Mouse (Mus musculus) spleen, postnatal 36 days (tissue): ENCODE data around the gene Apom.

ENCODE experiments used
- DNase-seq, 2 experiments: peaks; one replicate each; pipeline ENCODE4 v3.0.0; 2022; ENCODE audit warnings: low spot score in 2 of 2, mixed read lengths in 1 of 2

Apom gene

DNA sequence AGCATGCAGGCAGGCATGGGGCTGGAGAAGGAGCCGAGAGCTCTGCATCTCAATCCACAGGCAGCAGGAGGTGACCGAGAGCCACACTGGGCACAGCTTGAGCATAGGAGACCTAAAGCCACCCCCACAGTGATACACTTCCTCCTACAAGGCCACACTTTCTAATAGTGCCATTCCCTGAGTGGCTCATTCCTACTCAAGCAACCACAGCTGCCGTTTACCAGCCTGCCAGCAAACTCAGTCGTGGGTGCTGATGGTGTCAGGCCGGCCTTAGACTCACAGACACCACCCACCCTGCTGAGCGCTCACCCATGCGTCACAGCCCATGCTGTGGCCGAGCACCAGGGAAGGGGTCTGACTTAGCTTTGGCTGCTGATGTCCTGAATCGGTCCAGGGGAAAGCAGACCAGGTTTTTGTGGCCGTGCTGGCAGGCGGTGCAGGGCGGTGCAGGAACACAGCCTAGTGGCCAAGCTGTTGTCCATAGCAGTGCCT lies 34.6 kb downstream of the Apom start:
- DNase-seq: no peak

DNA sequence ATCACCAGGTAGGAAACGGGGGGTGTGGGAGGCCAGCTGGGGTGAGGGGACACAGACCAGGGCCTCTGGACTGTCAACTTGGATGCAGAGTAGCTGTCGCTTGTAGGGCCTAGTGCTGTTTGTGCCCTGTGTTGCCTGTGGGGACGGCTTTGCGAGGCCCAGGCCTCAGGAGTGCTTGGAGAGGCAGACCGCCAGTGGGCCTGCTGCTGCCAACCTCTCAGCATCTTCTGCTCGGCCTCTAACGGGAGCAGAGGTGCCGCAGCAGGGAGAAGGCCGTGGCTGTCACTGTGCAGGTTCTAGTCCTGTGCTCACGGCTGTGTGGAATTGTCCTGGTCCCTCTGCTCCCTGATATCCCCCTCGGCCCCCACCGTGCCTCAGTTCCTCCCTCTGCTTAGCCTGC lies 35.3 kb downstream of the Apom start:
- DNase-seq: no peak

DNA sequence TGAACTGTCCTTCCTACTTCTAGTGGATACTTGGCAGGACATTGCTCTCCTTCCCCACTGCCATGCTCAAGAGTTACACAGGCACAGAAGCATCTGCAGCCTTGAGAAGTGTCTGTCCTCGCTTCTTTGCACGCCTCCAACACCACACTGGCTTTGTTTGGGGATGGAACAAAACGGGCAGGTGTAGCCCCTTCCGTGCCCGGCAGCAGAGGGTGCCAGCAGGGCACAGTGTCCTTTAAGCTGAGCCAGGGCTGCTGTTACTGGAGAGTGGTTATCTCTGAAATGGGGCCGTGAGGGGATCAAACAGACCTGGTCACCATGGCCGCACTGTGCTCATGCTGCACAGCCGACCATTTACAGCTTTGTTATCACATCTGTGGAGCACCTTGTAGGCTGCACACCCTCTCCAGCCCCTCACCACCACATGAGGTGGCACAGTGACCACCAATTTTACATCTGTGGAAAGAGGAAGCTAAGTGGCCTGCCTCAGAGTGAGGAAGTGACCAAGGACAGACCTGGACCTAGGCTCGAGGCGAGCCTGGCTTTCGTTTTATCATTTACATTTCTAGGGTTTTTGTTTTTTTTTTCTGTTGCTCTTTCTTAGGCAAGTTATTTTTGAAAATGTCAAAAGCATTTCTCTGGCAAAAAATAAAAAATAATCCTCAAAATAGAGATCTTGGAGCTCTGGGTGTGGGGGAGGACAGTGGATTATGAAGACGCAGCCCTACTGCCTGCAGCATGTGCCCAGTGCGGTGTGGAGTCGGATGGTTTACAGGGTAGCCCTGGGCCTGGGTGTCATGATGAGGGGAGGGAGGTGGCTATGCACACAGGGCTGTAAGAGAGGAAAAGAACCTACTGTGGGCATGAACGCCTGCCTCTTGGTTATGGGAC lies 37.1 kb downstream of the Apom start:
- DNase-seq: no peak

DNA sequence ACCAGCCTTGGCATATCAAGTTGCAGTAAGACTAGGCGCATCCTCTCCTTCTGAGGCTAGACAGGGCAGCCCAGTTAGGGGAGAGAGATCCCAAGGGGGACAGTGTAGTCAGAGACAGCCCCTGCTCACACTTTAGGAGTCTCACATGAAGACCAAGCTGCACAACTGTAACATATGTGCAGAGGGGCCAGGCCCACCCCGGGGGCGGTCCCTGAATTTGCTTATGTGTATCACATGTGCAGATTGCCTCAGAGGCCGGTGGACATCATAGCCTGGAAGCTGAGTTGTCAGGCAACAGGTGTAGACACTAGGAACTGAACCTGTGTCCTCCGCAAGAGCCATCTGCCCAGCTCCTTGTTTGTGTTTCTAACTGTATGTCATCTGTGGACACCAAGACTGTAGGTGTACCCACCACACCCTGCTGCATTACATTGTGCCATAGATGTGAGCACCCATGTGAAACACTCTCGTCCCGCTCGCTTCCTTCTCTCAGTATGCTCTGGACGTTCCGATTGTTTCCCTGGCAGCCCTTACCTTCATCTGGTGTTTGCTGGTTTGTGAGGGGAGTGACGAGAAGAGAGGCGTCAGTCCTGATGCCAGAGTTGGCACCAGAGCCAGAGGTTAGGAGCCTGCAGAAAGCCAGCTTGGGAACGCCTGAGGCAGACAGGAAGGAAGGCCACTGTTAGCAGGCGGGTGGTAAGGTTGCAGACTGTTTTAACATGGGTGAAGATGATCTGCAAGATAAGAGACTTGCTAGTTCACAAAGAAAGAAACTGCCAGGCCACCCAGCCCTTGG lies 39.2 kb downstream of the Apom start:
- no peak for DNase-seq

DNA sequence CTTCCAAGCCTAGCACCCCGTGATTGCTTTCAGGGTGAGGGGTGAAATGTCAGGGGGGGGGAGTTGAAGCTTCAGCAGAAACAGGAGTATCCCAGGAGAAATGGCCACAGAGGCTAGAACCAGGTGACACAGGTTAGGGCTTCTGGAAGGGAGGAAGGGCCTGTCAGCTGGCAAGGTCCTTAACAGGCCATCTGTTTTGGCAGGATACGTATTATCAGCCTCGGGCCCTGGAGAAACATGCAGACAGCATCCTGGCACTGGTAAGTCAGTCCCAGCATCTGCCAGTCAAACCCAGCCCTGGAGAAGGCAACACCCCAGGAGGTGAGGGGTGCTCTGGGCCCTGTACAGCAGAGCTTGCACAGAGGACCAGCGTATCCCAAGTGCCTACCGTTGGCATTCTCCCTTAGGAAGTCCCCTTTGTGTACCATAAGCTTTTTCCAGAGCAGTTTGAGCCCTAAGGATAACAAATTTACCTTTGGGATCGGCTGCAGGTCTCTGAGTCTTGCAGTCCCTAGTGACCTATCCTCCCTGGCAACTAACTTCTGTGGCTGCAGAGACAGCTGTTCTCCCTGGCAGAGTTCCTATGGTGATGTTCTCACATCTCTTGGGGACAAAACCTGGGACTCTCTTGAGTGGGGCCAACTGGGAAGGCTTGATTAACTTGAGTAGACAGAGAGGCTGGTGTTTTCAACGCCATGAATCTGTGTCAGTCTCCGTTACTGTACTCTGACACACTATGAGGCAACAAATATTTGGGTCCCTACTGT lies 41.5 kb downstream of the Apom start:
- peak; percentile 51 to 61 for DNase-seq

DNA sequence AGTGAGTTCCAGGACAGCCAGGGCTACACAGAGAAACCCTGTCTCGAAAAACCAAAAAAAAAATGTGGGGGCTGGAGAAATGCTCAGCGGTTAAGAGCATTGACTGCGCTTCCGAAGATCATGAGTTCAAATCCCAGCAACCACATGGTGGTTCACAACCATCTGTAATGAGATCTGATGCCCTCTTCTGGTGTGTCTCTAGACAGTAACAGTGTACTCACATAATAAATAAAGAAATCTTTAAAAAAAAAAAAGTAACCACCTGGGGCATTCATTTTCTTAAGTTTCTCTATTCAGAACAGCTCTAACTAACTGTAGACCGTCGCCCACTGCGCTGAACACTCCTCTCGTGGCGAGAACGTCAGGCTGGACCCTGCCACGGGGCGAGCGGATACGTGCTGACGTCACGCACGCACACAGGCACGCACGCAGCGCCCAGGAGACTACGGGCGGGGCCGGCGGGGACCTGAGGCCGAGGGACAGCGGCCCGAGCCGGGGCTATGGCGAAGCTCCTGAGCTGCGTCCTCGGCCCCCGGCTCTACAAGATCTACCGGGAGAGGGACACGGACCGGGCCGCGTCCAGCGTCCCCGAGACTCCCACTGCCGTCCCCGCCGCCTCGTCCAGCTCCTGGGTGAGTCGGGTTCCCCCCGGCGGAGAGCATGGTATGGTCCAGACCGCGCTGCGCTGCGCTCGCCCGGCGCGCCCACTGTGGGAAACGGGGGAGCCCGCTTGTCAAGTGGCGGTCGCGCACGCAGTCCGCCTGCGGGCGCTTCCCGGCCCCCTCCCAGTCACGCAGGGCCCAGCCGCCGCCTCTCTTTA lies 42.8 kb downstream of the Apom start, which contains the start of gene Abhd16a:
Abhd16a (plus strand) TSS at position 439 of the 820 bp plus-strand sequence.
- peak; percentile 94 for DNase-seq

DNA sequence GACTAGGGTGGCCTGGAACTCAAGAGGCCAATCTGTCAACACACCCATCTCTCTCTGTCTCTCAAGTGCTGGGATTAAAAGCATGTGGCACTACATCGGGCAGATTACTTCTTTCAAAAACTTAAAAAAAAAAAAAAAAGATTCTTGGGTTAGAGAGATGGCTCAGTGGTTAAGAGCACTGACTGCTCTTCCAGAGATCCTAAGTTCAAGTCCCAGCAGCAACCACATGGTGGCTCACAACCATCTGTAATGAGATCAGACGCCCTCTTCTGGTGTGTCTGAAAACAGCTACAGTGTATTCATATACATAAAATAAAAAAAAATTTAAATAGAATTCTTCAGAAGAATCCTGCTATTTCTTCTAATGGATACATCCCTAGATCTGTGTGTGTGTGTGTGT lies 43.7 kb downstream of the Apom start:
- no peak for DNase-seq

DNA sequence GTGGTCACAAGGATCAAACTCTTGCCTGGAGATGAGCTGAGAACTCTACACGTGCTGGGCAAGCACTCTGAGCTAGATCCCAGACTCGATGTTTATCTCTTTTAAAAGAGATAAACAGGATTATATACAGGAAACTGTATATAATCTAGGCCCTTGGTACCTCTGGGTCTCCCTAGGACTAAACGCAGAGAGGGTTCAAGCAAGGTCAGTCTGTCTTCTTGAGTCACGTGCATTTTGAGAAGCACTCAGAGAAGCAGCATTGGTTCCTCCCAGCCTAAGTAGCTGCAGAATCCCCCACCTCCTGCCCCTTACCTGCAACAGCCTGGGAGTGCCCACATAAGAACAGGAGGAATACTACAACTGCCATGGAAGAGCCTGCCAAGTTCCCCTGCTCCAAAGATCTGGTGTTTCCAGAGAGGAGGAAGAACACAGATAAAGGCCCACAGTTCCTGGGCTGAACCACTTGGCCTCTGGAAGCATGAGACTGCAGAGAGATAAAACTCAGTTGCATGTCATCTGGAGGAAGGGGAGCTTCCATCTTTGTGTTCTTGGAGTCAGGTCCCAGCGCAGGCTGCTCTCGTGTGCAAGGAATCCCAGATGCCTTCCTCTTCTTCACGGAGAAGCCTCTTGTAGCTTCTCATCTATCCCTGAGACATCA lies 46.5 kb downstream of the Apom start, which contains the start of gene Ly6g6f:
Ly6g6f (minus strand) TSS at position 403 of the 658 bp plus-strand sequence.
- DNase-seq: no peak

DNA sequence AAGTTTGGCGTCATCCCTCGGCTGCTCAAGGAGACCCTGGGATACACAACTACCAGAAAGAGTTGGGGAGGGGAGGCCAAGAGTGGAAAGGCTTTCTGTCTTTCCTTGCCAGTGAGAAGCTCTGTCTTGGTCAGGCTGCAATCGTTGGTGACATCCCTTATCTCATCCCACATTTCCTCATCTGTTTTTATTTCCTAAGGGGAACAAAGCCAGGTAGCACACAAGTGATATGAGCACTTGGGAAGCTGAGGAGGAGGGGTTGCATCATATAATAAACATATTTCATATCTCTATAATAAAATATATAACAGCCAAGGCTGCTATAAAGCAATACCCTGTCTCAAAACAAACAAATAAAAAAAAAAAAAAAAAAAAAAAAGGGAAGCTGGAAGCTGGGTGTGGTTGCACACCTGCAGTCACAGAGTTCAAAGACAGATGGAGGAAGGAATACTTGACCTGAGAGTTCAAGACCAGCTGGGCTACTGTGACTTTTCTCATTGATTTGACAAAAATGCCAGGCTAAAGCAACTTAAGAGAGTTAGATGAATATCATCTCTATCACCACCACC lies 47.8 kb downstream of the Apom start:
- DNase-seq: no peak

DNA sequence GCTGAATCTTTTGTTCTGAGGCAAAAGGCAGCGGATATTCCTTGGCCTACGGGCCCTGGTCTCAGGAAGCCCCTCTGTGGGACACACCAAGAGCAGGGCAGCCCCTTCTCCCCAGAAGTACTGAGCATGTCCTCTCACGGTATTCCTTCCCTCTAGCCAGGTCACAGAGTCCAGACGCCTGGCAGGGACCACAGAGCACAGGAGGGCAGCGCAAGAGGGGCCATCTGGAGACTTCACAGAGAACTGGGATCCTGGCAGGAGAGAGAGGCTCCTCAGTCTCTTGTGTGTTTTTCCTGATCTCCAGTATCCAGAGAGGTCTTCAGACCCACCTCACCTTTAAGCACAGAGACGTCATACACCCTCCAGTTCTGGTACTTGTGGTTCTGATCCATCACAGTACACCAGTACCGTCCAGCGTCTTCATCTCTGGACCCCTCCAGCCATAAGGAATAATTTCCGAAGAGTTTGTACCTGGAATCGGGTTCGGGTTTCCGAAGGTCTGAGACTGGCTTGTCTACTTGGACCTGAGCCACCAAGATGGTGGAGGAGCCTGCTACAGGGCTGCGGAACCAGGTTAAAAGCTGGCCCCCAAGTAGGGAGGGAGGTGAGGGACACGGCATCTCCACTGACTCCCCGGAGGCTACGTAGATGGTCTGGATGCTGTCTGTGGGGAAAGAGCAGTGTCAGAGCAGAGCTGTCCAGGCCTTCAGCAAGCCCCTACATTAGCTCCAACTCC lies 48.8 kb downstream of the Apom start:
- no peak for DNase-seq

DNA sequence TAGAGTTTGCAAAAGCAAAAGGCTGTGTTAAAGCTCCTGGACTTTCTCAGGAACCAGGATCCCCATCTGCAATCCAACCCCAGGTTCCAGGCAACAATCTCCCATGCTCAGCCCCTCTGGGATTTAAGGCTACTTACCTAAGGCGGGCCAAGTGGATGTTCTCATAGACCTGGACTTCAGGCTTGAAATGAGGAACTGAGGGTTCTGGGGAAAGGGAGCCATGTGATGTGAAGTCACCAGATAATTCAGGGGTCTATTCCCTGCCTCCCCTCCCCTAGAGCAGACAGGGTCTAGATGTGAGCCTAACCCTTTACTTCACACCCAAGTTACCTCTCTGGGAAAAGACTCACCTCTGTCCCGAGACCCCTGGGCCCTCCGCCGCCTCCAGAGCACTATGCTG lies 51.1 kb downstream of the Apom start:
- no peak for DNase-seq

DNA sequence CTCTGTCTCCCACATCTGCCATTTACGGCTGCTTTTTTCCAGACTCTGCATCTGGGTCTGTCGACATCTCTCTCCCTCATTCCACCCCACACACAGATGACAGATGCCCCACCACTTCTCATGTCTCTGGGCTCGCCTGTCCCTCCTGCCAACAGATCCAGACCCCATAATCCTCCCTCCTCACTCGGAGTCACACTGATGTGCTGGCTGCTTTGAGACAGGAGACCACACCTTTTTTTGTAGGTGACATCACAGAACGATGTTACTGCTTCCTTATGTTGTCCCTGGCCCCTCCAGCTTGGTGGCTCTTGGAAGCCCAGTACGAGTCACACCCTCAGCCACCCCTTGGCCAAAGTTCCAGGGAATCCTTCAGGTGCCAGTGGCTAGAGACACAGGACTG lies 51.6 kb downstream of the Apom start:
- no peak for DNase-seq

DNA sequence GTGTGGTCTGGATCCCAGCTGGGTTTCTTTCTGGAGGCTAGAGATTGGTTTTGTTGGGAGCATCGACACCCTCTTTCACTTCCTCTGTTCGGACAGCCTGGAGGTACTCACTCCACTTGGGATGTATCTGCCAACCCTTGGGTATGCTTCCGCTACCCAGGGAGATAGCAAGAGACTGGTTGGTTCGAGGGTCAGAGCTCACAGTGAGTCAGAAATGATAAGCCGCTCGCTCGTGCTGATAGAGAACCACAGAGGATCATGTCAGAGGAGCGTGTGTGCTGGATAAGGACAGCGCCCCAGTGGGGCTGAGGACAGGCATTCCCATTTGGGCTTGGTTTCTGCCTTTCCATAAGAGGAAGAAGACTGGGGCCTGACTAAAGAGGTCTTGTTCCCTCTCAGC lies 52.1 kb downstream of the Apom start:
- peak; percentile 20 to 41 for DNase-seq
